ENCODE assay signal across 9 mouse cellular contexts in genomic region chr6:84584783-84585685, GRCm38 (mm10). TPM values are rescaled to one million over a fixed set of nuclear protein-coding genes. Genes with fewer than 3 reads are reported as not detected.
DNase-seq lines count a peak whose midpoint lies in the region; ATAC-seq and TF ChIP-seq lines count a peak whose summit lies in the region.
"Had no signal": no experiment of that assay in that cellular context is flagged by ENCODE, and none has a peak within 500 bp of the region (broad histone marks: within the 10 kb centered on the region; RNA-seq: fewer than 3 reads in every experiment).

No protein-coding gene starts in this region.

- H3K9ac ChIP-seq in lung, embryonic 14.5 days = peak overlapping the region; percentile 15; the same call in 1 of the 2 replicates
- no peak overlapping the region; the same call in 1 of the 2 replicates for H3K9ac ChIP-seq in forebrain, embryonic 15.5 days (replicated peaks)
- H3K9ac ChIP-seq in limb, embryonic 12.5 days (replicated peaks) = peak overlapping the region; percentile 93
- no peak overlapping the region for H3K9ac ChIP-seq in neural tube, embryonic 11.5 days (ENCODE audit: low read length)

- no peak for TF ChIP-seq CTCF in lung, embryonic 14.5 days (IDR thresholded peaks at IDR 0.05; ENCODE audit: low read depth)

- ATAC-seq in lung, embryonic 14.5 days (ENCODE audit: insufficient read depth) = no peak
- ATAC-seq in forebrain, embryonic 15.5 days (replicated peaks) = no peak
- no peak for ATAC-seq in limb, embryonic 12.5 days (ENCODE audit: insufficient number of reproducible peaks, insufficient read depth, low FRiP score, low TSS enrichment, low read depth)
- no peak for ATAC-seq in neural tube, embryonic 11.5 days (ENCODE audit: insufficient read depth, low FRiP score, low TSS enrichment)

- no peaks in the 10 kb centered on the region for H3K9me3 ChIP-seq in lung, embryonic 14.5 days (ENCODE audit: low read depth, low read length)
- no peaks in the 10 kb centered on the region for H3K9me3 ChIP-seq in forebrain, embryonic 15.5 days
- H3K9me3 ChIP-seq in limb, embryonic 12.5 days = no peaks in the 10 kb centered on the region
- no peaks in the 10 kb centered on the region for H3K9me3 ChIP-seq in neural tube, embryonic 11.5 days (ENCODE audit: control insufficient read depth, low read length)

- H3K27ac ChIP-seq in lung, embryonic 14.5 days (ENCODE audit: low read depth) = no peak overlapping the region; the same call in 1 of the 2 replicates
- H3K27ac ChIP-seq in forebrain, embryonic 15.5 days (replicated peaks) = no peak overlapping the region
- H3K27ac ChIP-seq in limb, embryonic 12.5 days = peak overlapping the region; percentile 97
- no peak overlapping the region for H3K27ac ChIP-seq in neural tube, embryonic 11.5 days (ENCODE audit: low read depth, low read length)

- peaks cover 29% of the 10 kb centered on the region for H3K4me1 ChIP-seq in lung, embryonic 14.5 days (ENCODE audit: insufficient read depth)
- H3K4me1 ChIP-seq in forebrain, embryonic 15.5 days = peaks cover 70% of the 10 kb centered on the region
- peaks cover 67% of the 10 kb centered on the region for H3K4me1 ChIP-seq in limb, embryonic 12.5 days (replicated peaks)
- H3K4me1 ChIP-seq in neural tube, embryonic 11.5 days (ENCODE audit: control insufficient read depth, insufficient read depth, low read length) = peaks cover 36% of the 10 kb centered on the region

- intact Hi-C loops in heart, postnatal 25 days (cut with DNase I) = loop anchor here (5.0 kb wide), 1 partner anchor 318 kb away; no protein-coding TSS in a partner anchor

- WGBS in lung, embryonic 14.5 days = under 1% methylated on average over 66 of the region's 66 CpGs
- WGBS in forebrain, embryonic 15.5 days = under 1% methylated on average over 66 of the region's 66 CpGs
- WGBS in limb, embryonic 12.5 days = under 1% methylated on average over 66 of the region's 66 CpGs
- under 1% methylated on average over 63 of the region's 66 CpGs for WGBS in neural tube, embryonic 11.5 days

- H3K27me3 ChIP-seq in lung, embryonic 14.5 days (ENCODE audit: insufficient read depth, low read length) = peaks cover 92% of the 10 kb centered on the region
- peaks cover 98% of the 10 kb centered on the region for H3K27me3 ChIP-seq in forebrain, embryonic 15.5 days
- H3K27me3 ChIP-seq in limb, embryonic 12.5 days = peaks cover 41% of the 10 kb centered on the region
- peaks cover 95% of the 10 kb centered on the region for H3K27me3 ChIP-seq in neural tube, embryonic 11.5 days (ENCODE audit: control insufficient read depth, insufficient read depth, low read length)

- H3K4me3 ChIP-seq in lung, embryonic 14.5 days (ENCODE audit: low read depth, low read length) = peak overlapping the region; percentile 46
- peak overlapping the region; percentile 36 for H3K4me3 ChIP-seq in forebrain, embryonic 15.5 days
- H3K4me3 ChIP-seq in limb, embryonic 12.5 days (replicated peaks) = peak overlapping the region; percentile 76
- H3K4me3 ChIP-seq in neural tube, embryonic 11.5 days (ENCODE audit: low read depth, low read length) = peak overlapping the region; percentile 38

- peak; percentile 63 for DNase-seq in lung, embryonic 14.5 days
- no peak for DNase-seq in lung, adult 18-20 months
- peak; percentile 53 for DNase-seq in heart, postnatal 25 days (ENCODE audit: low spot score)
- DNase-seq in neural tube, embryonic 11.5 days (ENCODE audit: low spot score) = peak; percentile 53
- DNase-seq in layer of hippocampus, postnatal 10 days (ENCODE audit: low spot score in 2 of 2) = no peak
- DNase-seq in thymus, postnatal 25 days = no peak

- no peaks in the 10 kb centered on the region for H3K36me3 ChIP-seq in lung, embryonic 14.5 days (ENCODE audit: insufficient read depth)
- H3K36me3 ChIP-seq in forebrain, embryonic 15.5 days = no peaks in the 10 kb centered on the region
- H3K36me3 ChIP-seq in limb, embryonic 12.5 days = peaks cover 38% of the 10 kb centered on the region
- no peaks in the 10 kb centered on the region; the same call in 1 of the 2 replicates for H3K36me3 ChIP-seq in neural tube, embryonic 11.5 days (ENCODE audit: control insufficient read depth, insufficient read depth, low read length)
- H3K36me3 ChIP-seq: G1E had no signal

- H3K4me2 ChIP-seq in lung, embryonic 14.5 days = peak overlapping the region; percentile 87
- H3K4me2 ChIP-seq in forebrain, embryonic 15.5 days (replicated peaks) = peak overlapping the region; percentile 48
- H3K4me2 ChIP-seq in limb, embryonic 12.5 days = peak overlapping the region; percentile 88
- H3K4me2 ChIP-seq in neural tube, embryonic 11.5 days (ENCODE audit: low read depth) = peak overlapping the region; percentile 51

RNA-seq across cellular contexts. Expression of gene Cyp26b1, which starts 8.7 kb away (rescaled TPM):
- 1.6 and 2.2 TPM in 2 replicates for polyA plus RNA-seq in lung, embryonic 14.5 days (2014; fragmentation: Nextera tagmentation; extraction: Ambion mirVana)
- polyA plus RNA-seq in forebrain, embryonic 15.5 days (2015; fragmentation: Nextera tagmentation; extraction: Ambion mirVana) = 2.9 and 5.1 TPM in 2 replicates
- 10 to 100 TPM in 1 of 2 experiments, 1 to 10 TPM in 1; 2.4 to 23.4 TPM for total RNA-seq in heart, postnatal 25 days (2021)
- polyA plus RNA-seq in limb, embryonic 12.5 days (2016; fragmentation: Nextera tagmentation; extraction: Ambion mirVana) = 44.8 and 45.4 TPM in 2 replicates
- polyA plus RNA-seq in neural tube, embryonic 11.5 days (2014; fragmentation: Nextera tagmentation; extraction: Ambion mirVana) = 1.9 and 2.6 TPM in 2 replicates
- total RNA-seq in layer of hippocampus, postnatal 10 days (2021) = 10 to 100 TPM; 30.9 to 31.0 TPM

Comparison
In these comparisons a context has a peak if more than half of its experiments do, and no peak if none do; other contexts are left out.
1. DNase-seq: peak in lung, embryonic 14.5 days (single experiment), heart, postnatal 25 days (single experiment) and neural tube, embryonic 11.5 days (single experiment); none in lung, adult 18-20 months (0 of 2), layer of hippocampus, postnatal 10 days (0 of 2) and thymus, postnatal 25 days (single experiment).
2. H3K9ac ChIP-seq: peak in lung, embryonic 14.5 days (single experiment) and limb, embryonic 12.5 days (single experiment); none in forebrain, embryonic 15.5 days (single experiment) and neural tube, embryonic 11.5 days (single experiment).
3. Peak in every context shown above with its lines, with median percentiles within 50 percentile points of each other: H3K4me2 ChIP-seq and H3K4me3 ChIP-seq.